Mouse (Mus musculus): ENCODE measurements at regions not wholly inside any gene's neighbourhood (a gene's known extent, or its start where the extent isn't known, plus 50 kb on each side); places are given as distances from the start of the nearest gene placed in this dataset.

- DNase-seq (ENCODE audit: low spot score in 2 of 2): no peak
These were observed 64.1 kb upstream of the Tab2 start for GRCm38 (mm10) chr10:8020113-8020512.

GRCm38 (mm10) chr10:8018229-8019026 lies 62.4 kb upstream of the Tab2 start:
- no peak for DNase-seq (ENCODE audit: low spot score in 2 of 2)

GRCm38 (mm10) chr10:8016741-8017140 lies 60.7 kb upstream of the Tab2 start:
- DNase-seq (ENCODE audit: low spot score in 2 of 2): no peak

- no peak for DNase-seq (ENCODE audit: low spot score in 2 of 2)
These were observed 55.7 kb upstream of the Tab2 start for GRCm38 (mm10) chr10:8011744-8012143.

GRCm38 (mm10) chr10:8011138-8011537 lies 55.1 kb upstream of the Tab2 start:
- no peak for DNase-seq (ENCODE audit: low spot score in 2 of 2)

- DNase-seq (ENCODE audit: low spot score in 2 of 2): no peak
These were observed 53.8 kb upstream of the Tab2 start for GRCm38 (mm10) chr10:8009855-8010254.

- DNase-seq (ENCODE audit: low spot score in 2 of 2): no peak
These were observed 51.9 kb upstream of the Tab2 start for GRCm38 (mm10) chr10:8007990-8008368.

- DNase-seq (ENCODE audit: low spot score in 2 of 2): no peak
These were observed 51.4 kb upstream of the Tab2 start for GRCm38 (mm10) chr10:8007286-8007989.

All from right cerebral cortex, postnatal 36 days (tissue).